Mouse (Mus musculus) bone marrow, adult 2 months (tissue): Measurements from ENCODE around the gene Mthfd1.

Experiments used
- CTCF ChIP-seq: fragments of 200-500 bp; IDR thresholded peaks from 2 replicates; pipeline ENCODE4 v1.5.1; 2011; ENCODE audit warnings: low read length, control low read depth; ENCODE audit not compliant: control insufficient read depth, insufficient read depth
- POLR2A ChIP-seq: fragments of 200-500 bp; IDR thresholded peaks from 2 replicates; pipeline ENCODE4 v1.6.1; 2011; ENCODE audit warnings: low read depth, mild to moderate bottlenecking, control low read depth, low read length, borderline replicate concordance; ENCODE audit not compliant: control insufficient read depth

- no peak for TF ChIP-seq CTCF
- no peak for TF ChIP-seq POLR2A
These were observed 27.0 kb downstream of the Mthfd1 start for GRCm38 (mm10) chr12:76282132-76282531.
